Mouse (Mus musculus): ENCODE results near the gene Akap6. TPM values are rescaled to one million over a fixed set of nuclear protein-coding genes. Genes with fewer than 3 reads are reported as not detected.

The Akap6 gene
- polyA plus RNA-seq, 1 experiment from 2014 or later = 4.5 TPM

- Histone ChIP-seq H3K27me3 (ENCODE audit: control insufficient read depth, insufficient read depth, low read length) (no peaks in the 10 kb centered on the region), H3K4me2 (ENCODE audit: low read depth, low read length) (no peak overlapping the region), H3K27ac (replicated peaks; ENCODE audit: low read depth, low read length) (no peak overlapping the region), H3K4me1 (ENCODE audit: control insufficient read depth, insufficient read depth, low read length) (no peaks in the 10 kb centered on the region), H3K4me3 (ENCODE audit: low read depth, low read length) (no peak overlapping the region), H3K9me3 (replicated peaks; ENCODE audit: control insufficient read depth, low read length) (no peaks in the 10 kb centered on the region), H3K9ac (replicated peaks; ENCODE audit: low read length) (no peak overlapping the region), H3K36me3 (replicated peaks; ENCODE audit: control insufficient read depth, insufficient read depth, low read depth, low read length) (no peaks in the 10 kb centered on the region)
- DNase-seq (ENCODE audit: low spot score) (no peak), ATAC-seq (replicated peaks; ENCODE audit: insufficient number of reproducible peaks, low FRiP score, low TSS enrichment, low read depth) (no peak)
- 78% methylated on average over 7 of the region's 7 CpGs for WGBS
These were observed 245.1 kb downstream of the Akap6 start for GRCm38 (mm10) chr12:52944274-52944673.

GRCm38 (mm10) chr12:52944949-52945348 lies 245.8 kb downstream of the Akap6 start:
- no peaks in the 10 kb centered on the region for H3K4me1 ChIP-seq (ENCODE audit: control insufficient read depth, insufficient read depth, low read length)
- DNase-seq (ENCODE audit: low spot score) (no peak), ATAC-seq (replicated peaks; ENCODE audit: insufficient number of reproducible peaks, low FRiP score, low TSS enrichment, low read depth) (0 out of 2 replicates have a peak, but pooled peaks have one; percentile 48)
- H3K27me3 ChIP-seq (ENCODE audit: control insufficient read depth, insufficient read depth, low read length) = no peaks in the 10 kb centered on the region
- 83% methylated on average over 2 of the region's 2 CpGs for WGBS
- H3K36me3 ChIP-seq (replicated peaks; ENCODE audit: control insufficient read depth, insufficient read depth, low read depth, low read length) = no peaks in the 10 kb centered on the region
- H3K27ac ChIP-seq (replicated peaks; ENCODE audit: low read depth, low read length) = no peak overlapping the region
- H3K4me3 ChIP-seq (ENCODE audit: low read depth, low read length) = no peak overlapping the region
- H3K9ac ChIP-seq (replicated peaks; ENCODE audit: low read length) = no peak overlapping the region
- H3K4me2 ChIP-seq (ENCODE audit: low read depth, low read length) = no peak overlapping the region
- H3K9me3 ChIP-seq (replicated peaks; ENCODE audit: control insufficient read depth, low read length) = no peaks in the 10 kb centered on the region

DNA sequence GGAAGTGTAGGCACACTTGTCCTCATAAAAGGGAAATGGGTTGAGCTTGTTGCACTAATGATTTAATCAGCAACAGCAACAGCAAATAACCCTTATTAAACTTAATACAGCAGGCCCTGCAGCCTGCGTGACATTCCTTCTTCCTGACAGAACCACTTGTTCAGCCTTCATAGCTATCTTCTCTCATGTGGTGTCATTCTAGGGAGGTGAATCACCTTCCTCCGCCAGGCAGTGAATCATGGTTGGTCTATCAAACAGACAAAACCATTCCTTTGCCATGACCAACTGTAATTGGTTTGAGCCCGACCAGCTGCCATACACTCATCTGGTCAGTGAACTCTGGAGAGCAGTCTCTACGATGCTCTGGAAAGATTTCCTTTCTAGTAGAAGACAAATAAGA lies 251.5 kb downstream of the Akap6 start:
- 75% methylated on average over 4 of the region's 4 CpGs for WGBS

DNA sequence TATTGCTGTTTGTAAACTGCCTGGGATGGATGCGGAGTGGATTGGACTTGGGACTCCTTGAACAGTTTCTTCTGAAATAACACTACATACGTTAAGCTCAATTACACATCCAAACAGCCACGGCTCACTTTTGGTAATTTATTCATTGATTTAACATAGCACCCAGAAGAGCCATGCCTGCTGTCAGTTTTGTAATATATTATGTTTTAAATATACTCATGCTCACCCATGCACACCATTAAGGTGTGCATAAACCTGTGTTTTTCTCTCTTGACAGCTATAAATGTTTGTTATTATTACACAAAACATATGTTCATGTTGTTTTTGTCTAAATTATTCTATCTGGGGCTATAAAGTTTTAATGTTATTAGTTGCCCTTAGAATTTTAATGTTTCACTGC lies 258.4 kb downstream of the Akap6 start:
- no peak for ATAC-seq (replicated peaks; ENCODE audit: insufficient number of reproducible peaks, low FRiP score, low TSS enrichment, low read depth)
- Histone ChIP-seq H3K27me3 (ENCODE audit: control insufficient read depth, insufficient read depth, low read length) (no peaks in the 10 kb centered on the region), H3K4me1 (ENCODE audit: control insufficient read depth, insufficient read depth, low read length) (no peaks in the 10 kb centered on the region), H3K9me3 (replicated peaks; ENCODE audit: control insufficient read depth, low read length) (no peaks in the 10 kb centered on the region), H3K9ac (replicated peaks; ENCODE audit: low read length) (no peak overlapping the region), H3K27ac (replicated peaks; ENCODE audit: low read depth, low read length) (no peak overlapping the region), H3K4me3 (ENCODE audit: low read depth, low read length) (no peak overlapping the region), H3K36me3 (replicated peaks; ENCODE audit: control insufficient read depth, insufficient read depth, low read depth, low read length) (no peaks in the 10 kb centered on the region), H3K4me2 (ENCODE audit: low read depth, low read length) (no peak overlapping the region)
- DNase-seq (ENCODE audit: low spot score) = no peak
- WGBS = 82% methylated on average over 3 of the region's 3 CpGs

More for the DNA sequence above, 251.5 kb downstream of the Akap6 start:
- Histone ChIP-seq H3K9me3 (replicated peaks; ENCODE audit: control insufficient read depth, low read length) (no peaks in the 10 kb centered on the region), H3K27ac (replicated peaks; ENCODE audit: low read depth, low read length) (no peak overlapping the region), H3K9ac (replicated peaks; ENCODE audit: low read length) (no peak overlapping the region), H3K4me3 (ENCODE audit: low read depth, low read length) (no peak overlapping the region), H3K4me2 (ENCODE audit: low read depth, low read length) (no peak overlapping the region), H3K36me3 (replicated peaks; ENCODE audit: control insufficient read depth, insufficient read depth, low read depth, low read length) (no peaks in the 10 kb centered on the region), H3K4me1 (ENCODE audit: control insufficient read depth, insufficient read depth, low read length) (no peaks in the 10 kb centered on the region), H3K27me3 (ENCODE audit: control insufficient read depth, insufficient read depth, low read length) (no peaks in the 10 kb centered on the region)
- DNase-seq (ENCODE audit: low spot score) (no peak), ATAC-seq (replicated peaks; ENCODE audit: insufficient number of reproducible peaks, low FRiP score, low TSS enrichment, low read depth) (no peak)

DNA sequence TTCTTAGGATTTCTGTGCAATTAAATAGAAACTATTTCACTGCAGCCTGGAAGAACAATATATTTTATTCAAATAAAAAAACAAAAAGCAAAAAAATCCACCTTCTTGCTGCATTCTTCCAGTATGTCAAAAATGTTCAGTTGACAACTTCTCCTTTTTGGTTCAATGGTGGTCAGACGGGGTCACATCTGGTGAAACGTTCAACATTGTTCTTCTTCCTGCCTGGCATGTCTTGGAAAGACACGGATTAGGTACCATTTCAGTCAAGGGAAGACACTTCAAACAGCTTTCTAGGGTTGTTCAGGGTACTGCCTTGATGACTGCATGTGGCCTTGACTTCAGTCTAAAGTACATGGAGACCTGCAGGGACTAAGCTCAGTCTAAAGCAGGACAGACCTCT lies 258.8 kb downstream of the Akap6 start:
- 48% methylated on average over 3 of the region's 3 CpGs for WGBS
- no peaks in the 10 kb centered on the region for H3K36me3 ChIP-seq (replicated peaks; ENCODE audit: control insufficient read depth, insufficient read depth, low read depth, low read length)
- no peak overlapping the region for H3K4me3 ChIP-seq (ENCODE audit: low read depth, low read length)
- no peak overlapping the region for H3K27ac ChIP-seq (replicated peaks; ENCODE audit: low read depth, low read length)
- DNase-seq (ENCODE audit: low spot score) (no peak), ATAC-seq (replicated peaks; ENCODE audit: insufficient number of reproducible peaks, low FRiP score, low TSS enrichment, low read depth) (no peak)
- H3K9ac ChIP-seq (replicated peaks; ENCODE audit: low read length) = no peak overlapping the region
- H3K27me3 ChIP-seq (ENCODE audit: control insufficient read depth, insufficient read depth, low read length) = no peaks in the 10 kb centered on the region
- H3K4me1 ChIP-seq (ENCODE audit: control insufficient read depth, insufficient read depth, low read length) = no peaks in the 10 kb centered on the region
- H3K4me2 ChIP-seq (ENCODE audit: low read depth, low read length) = no peak overlapping the region
- no peaks in the 10 kb centered on the region for H3K9me3 ChIP-seq (replicated peaks; ENCODE audit: control insufficient read depth, low read length)

DNA sequence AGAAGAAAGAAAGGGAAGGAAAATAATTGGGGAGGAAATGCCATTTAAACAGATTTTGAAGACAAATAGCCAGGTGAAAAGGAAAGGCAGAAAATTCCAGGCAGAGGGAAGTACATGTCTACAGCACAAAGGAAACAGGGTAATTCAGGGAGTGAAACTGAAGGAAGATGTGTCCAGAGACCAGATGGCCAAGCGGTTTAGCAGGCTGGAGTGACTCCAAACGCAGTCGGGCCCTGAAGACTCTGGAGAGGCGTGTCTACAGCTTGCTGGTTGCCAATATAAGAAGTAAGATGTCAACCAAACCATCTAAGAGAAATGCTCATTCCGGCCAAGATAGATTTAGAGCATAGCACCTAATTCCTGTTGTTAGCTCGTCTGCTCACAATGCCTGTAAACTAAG lies 292.6 kb downstream of the Akap6 start:
- 83% methylated on average over 6 of the region's 6 CpGs for WGBS
- no peak for ATAC-seq (replicated peaks; ENCODE audit: insufficient number of reproducible peaks, low FRiP score, low TSS enrichment, low read depth)

GRCm38 (mm10) chr12:53012336-53012735 lies 313.2 kb downstream of the Akap6 start:
- H3K27ac ChIP-seq (replicated peaks; ENCODE audit: low read depth, low read length) = no peak overlapping the region
- WGBS = 12% methylated on average over 3 of the region's 3 CpGs
- DNase-seq (ENCODE audit: low spot score) (no peak), ATAC-seq (replicated peaks; ENCODE audit: insufficient number of reproducible peaks, low FRiP score, low TSS enrichment, low read depth) (no peak)
- no peaks in the 10 kb centered on the region for H3K9me3 ChIP-seq (replicated peaks; ENCODE audit: control insufficient read depth, low read length)
- H3K9ac ChIP-seq (replicated peaks; ENCODE audit: low read length) = no peak overlapping the region
- H3K27me3 ChIP-seq (ENCODE audit: control insufficient read depth, insufficient read depth, low read length) = no peaks in the 10 kb centered on the region
- H3K4me2 ChIP-seq (ENCODE audit: low read depth, low read length) = no peak overlapping the region
- no peak overlapping the region for H3K4me3 ChIP-seq (ENCODE audit: low read depth, low read length)
- H3K36me3 ChIP-seq (replicated peaks; ENCODE audit: control insufficient read depth, insufficient read depth, low read depth, low read length) = no peaks in the 10 kb centered on the region
- H3K4me1 ChIP-seq (ENCODE audit: control insufficient read depth, insufficient read depth, low read length) = no peaks in the 10 kb centered on the region

More for the DNA sequence above, 292.6 kb downstream of the Akap6 start:
- H3K27ac ChIP-seq (replicated peaks; ENCODE audit: low read depth, low read length) = no peak overlapping the region
- no peaks in the 10 kb centered on the region for H3K9me3 ChIP-seq (replicated peaks; ENCODE audit: control insufficient read depth, low read length)
- no peaks in the 10 kb centered on the region for H3K27me3 ChIP-seq (ENCODE audit: control insufficient read depth, insufficient read depth, low read length)
- H3K4me2 ChIP-seq (ENCODE audit: low read depth, low read length) = no peak overlapping the region
- no peak overlapping the region for H3K9ac ChIP-seq (replicated peaks; ENCODE audit: low read length)
- DNase-seq (ENCODE audit: low spot score) = no peak
- no peak overlapping the region for H3K4me3 ChIP-seq (ENCODE audit: low read depth, low read length)
- H3K4me1 ChIP-seq (ENCODE audit: control insufficient read depth, insufficient read depth, low read length) = no peaks in the 10 kb centered on the region
- no peaks in the 10 kb centered on the region for H3K36me3 ChIP-seq (replicated peaks; ENCODE audit: control insufficient read depth, insufficient read depth, low read depth, low read length)

- H3K27ac ChIP-seq (replicated peaks; ENCODE audit: low read depth, low read length) = no peak overlapping the region
- DNase-seq (ENCODE audit: low spot score) (no peak), ATAC-seq (replicated peaks; ENCODE audit: insufficient number of reproducible peaks, low FRiP score, low TSS enrichment, low read depth) (no peak)
- H3K9me3 ChIP-seq (replicated peaks; ENCODE audit: control insufficient read depth, low read length) = no peaks in the 10 kb centered on the region
- H3K4me1 ChIP-seq (ENCODE audit: control insufficient read depth, insufficient read depth, low read length) = no peaks in the 10 kb centered on the region
- no peaks in the 10 kb centered on the region for H3K36me3 ChIP-seq (replicated peaks; ENCODE audit: control insufficient read depth, insufficient read depth, low read depth, low read length)
- WGBS = 84% methylated on average over 6 of the region's 6 CpGs
- H3K9ac ChIP-seq (replicated peaks; ENCODE audit: low read length) = no peak overlapping the region
- no peak overlapping the region for H3K4me2 ChIP-seq (ENCODE audit: low read depth, low read length)
- no peak overlapping the region for H3K4me3 ChIP-seq (ENCODE audit: low read depth, low read length)
- no peaks in the 10 kb centered on the region for H3K27me3 ChIP-seq (ENCODE audit: control insufficient read depth, insufficient read depth, low read length)
These were observed 315.4 kb downstream of the Akap6 start for GRCm38 (mm10) chr12:53014539-53014938.
